Mouse (Mus musculus): ENCODE results near the gene Abcc4. TPM values are rescaled to one million over a fixed set of nuclear protein-coding genes. Genes with fewer than 3 reads are reported as not detected.
"Not testable (repeated sequence)": the region's sequence is repeated elsewhere in the genome, so short reads cannot be mapped to it uniquely, and the experiment has no call there.

Gene Abcc4
- total RNA-seq, 2 experiments from 2014 or later: 8.7 to 11.1 TPM

- Histone ChIP-seq H3K4me3 (no peak overlapping the region), H3K27ac (no peak overlapping the region)
- DNase-seq (ENCODE audit: low spot score in 2 of 2): no peak
- TF ChIP-seq CTCF (conservative IDR thresholded peaks at IDR 0.05): no peak
Observed at GRCm38 (mm10) chr14:118568116-118568673, 137.8 kb downstream of the Abcc4 start.

- no peak overlapping the region; the same call in 1 of the 2 replicates for H3K4me3 ChIP-seq
- no peak overlapping the region for H3K27ac ChIP-seq
- no peak for TF ChIP-seq CTCF (conservative IDR thresholded peaks at IDR 0.05)
- DNase-seq (ENCODE audit: low spot score in 2 of 2): no peak
Observed at GRCm38 (mm10) chr14:118566809-118567208, 139.2 kb downstream of the Abcc4 start.

- no peak for TF ChIP-seq CTCF (conservative IDR thresholded peaks at IDR 0.05)
- H3K4me3 ChIP-seq: peak overlapping the region; percentile 18
- DNase-seq (ENCODE audit: low spot score in 2 of 2): peak; percentile 25 to 39
- H3K27ac ChIP-seq: no peak overlapping the region
Observed at GRCm38 (mm10) chr14:118566214-118566688, 139.8 kb downstream of the Abcc4 start.

- H3K4me3 ChIP-seq: no peak overlapping the region
- DNase-seq (ENCODE audit: low spot score in 2 of 2): no peak
- no peak for TF ChIP-seq CTCF (conservative IDR thresholded peaks at IDR 0.05)
- no peak overlapping the region for H3K27ac ChIP-seq
Observed at GRCm38 (mm10) chr14:118565696-118566095, 140.3 kb downstream of the Abcc4 start.

DNA sequence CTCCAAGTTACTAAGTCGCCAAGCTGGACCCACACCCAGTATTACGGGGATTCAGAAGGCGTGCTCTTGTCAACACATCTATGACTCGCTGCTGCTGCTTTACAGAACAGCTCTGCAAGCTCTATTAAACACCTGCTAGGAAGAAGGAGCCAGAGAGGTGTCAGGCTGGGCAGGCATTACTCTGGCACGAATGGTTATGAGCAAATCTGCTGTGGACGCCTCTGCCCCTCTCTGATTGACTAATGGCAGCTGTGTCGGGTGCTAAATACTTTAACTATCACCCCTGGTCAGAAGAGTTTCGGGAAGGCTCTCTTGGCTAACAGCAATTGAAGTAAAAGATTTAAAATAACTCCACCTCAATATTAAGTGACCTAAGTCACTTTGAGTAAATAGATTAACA is 142.4 kb downstream of the Abcc4 start:
- no peak for TF ChIP-seq CTCF (conservative IDR thresholded peaks at IDR 0.05)

GRCm38 (mm10) chr14:118552901-118553475 is 153.0 kb downstream of the Abcc4 start:
- no peak for TF ChIP-seq CTCF (conservative IDR thresholded peaks at IDR 0.05)
- no peak for DNase-seq (ENCODE audit: low spot score in 2 of 2)
- Histone ChIP-seq H3K27ac (no peak overlapping the region), H3K4me3 (no peak overlapping the region)

More for the DNA sequence above, 142.4 kb downstream of the Abcc4 start:
- H3K27ac ChIP-seq: no peak overlapping the region
- no peak for DNase-seq (ENCODE audit: low spot score in 2 of 2)
- H3K4me3 ChIP-seq: no peak overlapping the region

DNA sequence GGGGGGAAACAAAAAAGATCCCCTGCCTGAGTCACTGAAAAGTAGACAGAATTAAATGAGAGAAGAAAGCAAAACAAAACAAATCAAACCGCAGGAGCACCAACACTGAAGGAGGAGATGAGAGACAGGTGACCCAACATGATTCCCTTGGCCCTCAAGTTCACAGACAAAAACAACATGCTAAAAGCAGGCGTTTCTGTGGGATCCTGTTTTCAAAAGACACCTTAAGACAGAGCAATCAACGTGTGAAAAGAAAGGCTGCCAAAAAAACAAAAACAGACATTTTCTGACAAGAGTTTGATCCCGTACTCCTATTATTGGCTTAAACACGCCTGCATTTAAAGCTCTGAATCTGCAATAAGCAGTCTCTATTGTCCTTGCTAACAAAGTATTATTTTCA is 153.6 kb downstream of the Abcc4 start:
- H3K27ac ChIP-seq: no peak overlapping the region
- no peak for TF ChIP-seq CTCF (conservative IDR thresholded peaks at IDR 0.05)
- no peak for DNase-seq (ENCODE audit: low spot score in 2 of 2)
- H3K4me3 ChIP-seq: no peak overlapping the region

DNA sequence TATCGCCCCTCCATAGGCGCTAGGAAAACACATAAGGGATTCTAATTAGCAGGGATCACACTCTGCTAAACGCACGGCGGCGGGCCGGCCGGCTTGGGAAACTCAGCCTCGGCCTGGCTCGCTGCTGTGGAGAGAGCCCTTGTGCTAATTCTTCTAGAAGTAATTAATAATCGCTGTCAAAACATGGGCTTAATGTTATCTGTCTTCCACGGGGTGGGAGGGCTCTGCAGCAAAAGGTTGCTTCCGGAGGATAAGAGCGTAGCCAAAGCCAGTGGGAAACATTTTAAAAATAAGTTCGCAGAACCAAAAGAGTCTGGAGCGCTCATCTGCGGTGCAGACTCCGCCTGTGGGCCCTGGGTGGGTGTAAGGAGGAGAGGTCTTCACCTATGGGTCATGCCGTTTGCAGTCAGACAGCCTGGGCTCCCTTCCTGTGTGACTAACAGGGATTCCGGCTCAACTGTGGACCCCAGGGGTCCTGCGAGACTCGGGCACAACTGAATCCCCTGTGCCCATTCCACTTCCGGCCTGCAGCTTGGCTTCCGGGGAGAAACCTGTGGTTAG is 154.2 kb downstream of the Abcc4 start:
- Histone ChIP-seq H3K27ac (no peak overlapping the region), H3K4me3 (peak overlapping the region; percentile 31)
- TF ChIP-seq CTCF (conservative IDR thresholded peaks at IDR 0.05): no peak
- no peak for DNase-seq (ENCODE audit: low spot score in 2 of 2)

GRCm38 (mm10) chr14:118551061-118551724 is 154.8 kb downstream of the Abcc4 start:
- no peak for TF ChIP-seq CTCF (conservative IDR thresholded peaks at IDR 0.05)
- DNase-seq (ENCODE audit: low spot score in 2 of 2): no peak
- Histone ChIP-seq H3K4me3 (peak overlapping the region; percentile 31), H3K27ac (no peak overlapping the region)

DNA sequence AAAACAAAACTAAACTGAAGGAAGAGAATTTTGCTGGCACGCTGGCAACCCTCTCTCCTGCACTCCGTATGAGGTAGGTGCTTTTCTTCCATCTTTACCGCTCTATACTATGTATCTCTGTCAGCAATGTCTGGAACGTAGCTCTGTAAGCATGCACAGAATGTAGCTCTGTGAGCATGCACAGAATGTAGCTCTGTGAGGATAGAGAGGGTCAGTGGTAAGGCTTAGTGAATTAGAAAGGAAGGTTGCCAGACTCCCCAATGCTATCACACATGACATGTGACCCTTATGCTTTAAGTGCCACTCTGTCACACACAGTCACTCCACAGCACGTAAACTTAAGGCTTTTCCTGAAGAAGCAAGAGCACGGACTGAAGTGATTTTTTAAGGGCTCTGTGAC is 161.5 kb downstream of the Abcc4 start:
- Histone ChIP-seq H3K27ac (no peak overlapping the region), H3K4me3 (no peak overlapping the region)
- no peak for TF ChIP-seq CTCF (conservative IDR thresholded peaks at IDR 0.05)
- DNase-seq (ENCODE audit: low spot score in 2 of 2): no peak

GRCm38 (mm10) chr14:118542947-118543346 is 163.1 kb downstream of the Abcc4 start:
- no peak for DNase-seq (ENCODE audit: low spot score in 2 of 2)
- H3K4me3 ChIP-seq: no peak overlapping the region
- H3K27ac ChIP-seq: no peak overlapping the region
- no peak for TF ChIP-seq CTCF (conservative IDR thresholded peaks at IDR 0.05)

- TF ChIP-seq CTCF (conservative IDR thresholded peaks at IDR 0.05): no peak
- no peak overlapping the region for H3K27ac ChIP-seq
- no peak overlapping the region for H3K4me3 ChIP-seq
- DNase-seq (ENCODE audit: low spot score in 2 of 2): no peak
Observed at GRCm38 (mm10) chr14:118531539-118531938, 174.5 kb downstream of the Abcc4 start.

- no peak overlapping the region for H3K27ac ChIP-seq
- no peak for TF ChIP-seq CTCF (conservative IDR thresholded peaks at IDR 0.05)
Observed at GRCm38 (mm10) chr14:118514280-118515031, 191.6 kb downstream of the Abcc4 start.

GRCm38 (mm10) chr14:118511715-118512114 is 194.3 kb downstream of the Abcc4 start:
- DNase-seq (ENCODE audit: low spot score in 2 of 2); H3K27ac ChIP-seq; H3K4me3 ChIP-seq: not testable (repeated sequence)

More at GRCm38 (mm10) chr14:118514280-118515031, 191.6 kb downstream of the Abcc4 start:
- DNase-seq (ENCODE audit: low spot score in 2 of 2): no peak
- H3K4me3 ChIP-seq: no peak overlapping the region

Data from layer of hippocampus, adult 2 months (tissue).